16 mouse cellular contexts compared by ENCODE assay signal in genomic region chr2:112556527-112556926, GRCm38 (mm10).
"Had no signal": no experiment of that assay in that cellular context is flagged by ENCODE, and none has a peak within 500 bp of the region (broad histone marks: within the 10 kb centered on the region; RNA-seq: fewer than 3 reads in every experiment).

No protein-coding gene starts in this region.

- H3K4me1 ChIP-seq: lung, embryonic 15.5 days; midbrain, embryonic 13.5 days; midbrain, embryonic 15.5 days; neural tube, embryonic 12.5 days had no signal

- DNase-seq: lung, adult 2 months; lung, postnatal 14 days; lung, postnatal 36 days; right cerebral cortex, postnatal 14 days; right cerebral cortex, postnatal 4 days; spleen, adult 18-20 months; thymus, adult 2 months; thymus, postnatal 25 days; thymus, postnatal 4 days had no signal

- H3K4me3 ChIP-seq: lung, embryonic 15.5 days; megakaryocyte, embryonic 14.5 days; midbrain, embryonic 13.5 days; midbrain, embryonic 15.5 days; neural tube, embryonic 12.5 days had no signal

- H3K27ac ChIP-seq: lung, embryonic 15.5 days; macrophage; midbrain, embryonic 13.5 days; midbrain, embryonic 15.5 days; neural tube, embryonic 12.5 days had no signal

- H3K36me3 ChIP-seq: lung, embryonic 15.5 days; midbrain, embryonic 13.5 days; midbrain, embryonic 15.5 days; neural tube, embryonic 12.5 days had no signal

- H3K9ac ChIP-seq: lung, embryonic 15.5 days; midbrain, embryonic 13.5 days; midbrain, embryonic 15.5 days; neural tube, embryonic 12.5 days had no signal

- H3K4me2 ChIP-seq: lung, embryonic 15.5 days; midbrain, embryonic 11.5 days; midbrain, embryonic 13.5 days; midbrain, embryonic 15.5 days; neural tube, embryonic 12.5 days had no signal

- H3K27me3 ChIP-seq: lung, embryonic 15.5 days; megakaryocyte, embryonic 14.5 days; midbrain, embryonic 13.5 days; midbrain, embryonic 15.5 days; neural tube, embryonic 12.5 days had no signal

- H3K9me3 ChIP-seq: lung, embryonic 15.5 days; megakaryocyte, embryonic 14.5 days; midbrain, embryonic 13.5 days; midbrain, embryonic 15.5 days; neural tube, embryonic 12.5 days had no signal
